Mouse (Mus musculus) G1E (cell line): ENCODE measurements at regions not wholly inside any gene's neighbourhood (a gene's known extent, or its start where the extent isn't known, plus 50 kb on each side); places are given as distances from the start of the nearest gene placed in this dataset.

Experiments
- CTCF ChIP-seq: IDR thresholded peaks from 2 replicates; pipeline ENCODE4 v1.5.1; 2012; ENCODE audit warnings: low read depth, low read length, inconsistent platforms, mixed read lengths
- GATA1 ChIP-seq: IDR thresholded peaks from 2 replicates; pipeline ENCODE4 v1.6.1; 2012; ENCODE audit warnings: borderline replicate concordance, low read length, inconsistent platforms, mixed read lengths

GRCm38 (mm10) chr19:6607501-6607900, 64.7 kb upstream of the Slc22a12 start:
- TF ChIP-seq CTCF, result no peak
- TF ChIP-seq GATA1, result no peak
